Comparison of ENCODE assay signal across 24 mouse cellular contexts in genomic region chr1:118525336-118525735, GRCm38 (mm10).
A peak's percentile ranks its signal among the peaks of the same experiment; 100 is the strongest.
DNase-seq lines count a peak whose midpoint lies in the region; ATAC-seq and TF ChIP-seq lines count a peak whose summit lies in the region.
"Had no signal": no experiment of that assay in that cellular context is flagged by ENCODE, and none has a peak within 500 bp of the region (broad histone marks: within the 10 kb centered on the region; RNA-seq: fewer than 3 reads in every experiment).

No protein-coding gene starts in this region.

- TF ChIP-seq CTCF in lung, postnatal 0 days (IDR thresholded peaks at IDR 0.05), result no peak
- TF ChIP-seq CTCF in forebrain, postnatal 0 days (IDR thresholded peaks at IDR 0.05; ENCODE audit: low read depth), result no peak

- no peak overlapping the region for H3K4me3 ChIP-seq in embryonic facial prominence, embryonic 14.5 days (ENCODE audit: low read depth, low read length)
- H3K4me3 ChIP-seq in embryonic facial prominence, embryonic 10.5 days, result no peak overlapping the region
- H3K4me3 ChIP-seq in lung, postnatal 0 days (ENCODE audit: low read depth, low read length), result no peak overlapping the region
- H3K4me3 ChIP-seq in forebrain, postnatal 0 days (ENCODE audit: low read depth, low read length), result no peak overlapping the region
- no peak overlapping the region for H3K4me3 ChIP-seq in hindbrain, embryonic 13.5 days
- H3K4me3 ChIP-seq: forebrain, embryonic 12.5 days; heart, embryonic 12.5 days; hindbrain, embryonic 15.5 days; kidney, embryonic 15.5 days; liver, embryonic 15.5 days; megakaryocyte, embryonic 14.5 days; neural tube, embryonic 15.5 days; stomach, embryonic 15.5 days had no signal

- TF ChIP-seq EP300 in lung, postnatal 0 days (IDR thresholded peaks at IDR 0.05), result no peak; the same call in 1 of the 2 replicates

- whole genome bisulfite sequencing in embryonic facial prominence, embryonic 14.5 days, result 85% methylated on average over 9 of the region's 9 CpGs
- WGBS in embryonic facial prominence, embryonic 10.5 days, result 92% methylated on average over 9 of the region's 9 CpGs
- WGBS in lung, postnatal 0 days, result 60% methylated on average over 9 of the region's 9 CpGs
- WGBS in forebrain, postnatal 0 days, result 93% methylated on average over 9 of the region's 9 CpGs
- 93% methylated on average over 9 of the region's 9 CpGs for WGBS in hindbrain, embryonic 13.5 days

- H3K9ac ChIP-seq in embryonic facial prominence, embryonic 14.5 days (ENCODE audit: low read depth, low read length), result no peak overlapping the region
- H3K9ac ChIP-seq in lung, postnatal 0 days (replicated peaks; ENCODE audit: low read depth), result no peak overlapping the region
- H3K9ac ChIP-seq in forebrain, postnatal 0 days, result no peak overlapping the region
- H3K9ac ChIP-seq in hindbrain, embryonic 13.5 days, result no peak overlapping the region
- H3K9ac ChIP-seq: forebrain, embryonic 12.5 days; heart, embryonic 12.5 days; hindbrain, embryonic 15.5 days; kidney, embryonic 15.5 days; liver, embryonic 15.5 days; neural tube, embryonic 15.5 days; stomach, embryonic 15.5 days had no signal

- H3K27me3 ChIP-seq in embryonic facial prominence, embryonic 14.5 days (replicated peaks; ENCODE audit: control insufficient read depth, insufficient read depth, low read length), result no peaks in the 10 kb centered on the region
- H3K27me3 ChIP-seq in embryonic facial prominence, embryonic 10.5 days (replicated peaks; ENCODE audit: low read depth, poor library complexity, severe bottlenecking), result no peaks in the 10 kb centered on the region
- H3K27me3 ChIP-seq in lung, postnatal 0 days (replicated peaks; ENCODE audit: insufficient read depth, low read length), result no peaks in the 10 kb centered on the region
- no peaks in the 10 kb centered on the region for H3K27me3 ChIP-seq in forebrain, postnatal 0 days (ENCODE audit: insufficient read depth, low read length)
- H3K27me3 ChIP-seq in hindbrain, embryonic 13.5 days, result no peaks in the 10 kb centered on the region
- H3K27me3 ChIP-seq: forebrain, embryonic 12.5 days; heart, embryonic 12.5 days; hindbrain, embryonic 15.5 days; kidney, embryonic 15.5 days; liver, embryonic 15.5 days; megakaryocyte, embryonic 14.5 days; neural tube, embryonic 15.5 days; stomach, embryonic 15.5 days had no signal

- DNase-seq in embryonic facial prominence, embryonic 14.5 days (ENCODE audit: low spot score), result peak; percentile 30
- no peak for DNase-seq in embryonic facial prominence, embryonic 10.5 days (ENCODE audit: low spot score)
- peak; percentile 18 for DNase-seq in R1 (ENCODE audit: low read depth, low spot score)
- peak; percentile 84 for DNase-seq in lung, postnatal 0 days (ENCODE audit: low spot score)
- no peak for DNase-seq in right cerebral cortex, postnatal 36 days (ENCODE audit: low spot score in 2 of 2)
- DNase-seq in forebrain, postnatal 0 days, result no peak
- DNase-seq: cerebellum, adult 18-20 months; cerebellum, postnatal 25 days; embryo, embryonic 11 days; gastrocnemius, postnatal 25 days; heart, postnatal 14 days; midbrain, embryonic 14.5 days; spleen, adult 18-20 months had no signal

- 0 out of 2 replicates have a peak, but pooled peaks have one; percentile 22 for ATAC-seq in embryonic facial prominence, embryonic 14.5 days (ENCODE audit: low read depth)
- ATAC-seq in lung, postnatal 0 days, result peak; percentile 89
- peak; percentile 76 for ATAC-seq in megakaryocyte, adult 5-6 weeks (ENCODE audit: poor library complexity, severe bottlenecking)
- ATAC-seq in forebrain, postnatal 0 days, result no peak
- no peak for ATAC-seq in hindbrain, embryonic 13.5 days (ENCODE audit: low FRiP score)
- ATAC-seq: intestine, embryonic 16.5 days had no signal

- no peak overlapping the region for H3K27ac ChIP-seq in embryonic facial prominence, embryonic 14.5 days (replicated peaks; ENCODE audit: low read depth, low read length)
- H3K27ac ChIP-seq in embryonic facial prominence, embryonic 10.5 days (replicated peaks), result no peak overlapping the region
- no peak overlapping the region for H3K27ac ChIP-seq in lung, postnatal 0 days (ENCODE audit: low read length)
- no peak overlapping the region for H3K27ac ChIP-seq in forebrain, postnatal 0 days (ENCODE audit: low read depth, low read length)
- no peak overlapping the region for H3K27ac ChIP-seq in hindbrain, embryonic 13.5 days
- H3K27ac ChIP-seq: forebrain, embryonic 12.5 days; hindbrain, embryonic 15.5 days; kidney, embryonic 15.5 days; liver, embryonic 15.5 days; neural tube, embryonic 15.5 days; stomach, embryonic 15.5 days had no signal

- no peaks in the 10 kb centered on the region for H3K4me1 ChIP-seq in embryonic facial prominence, embryonic 14.5 days (ENCODE audit: control insufficient read depth, insufficient read depth, low read length)
- H3K4me1 ChIP-seq in embryonic facial prominence, embryonic 10.5 days, result no peaks in the 10 kb centered on the region
- H3K4me1 ChIP-seq in lung, postnatal 0 days (ENCODE audit: insufficient read depth, low read depth, low read length), result no peaks in the 10 kb centered on the region
- no peaks in the 10 kb centered on the region for H3K4me1 ChIP-seq in forebrain, postnatal 0 days (ENCODE audit: insufficient read depth)
- no peaks in the 10 kb centered on the region for H3K4me1 ChIP-seq in hindbrain, embryonic 13.5 days (replicated peaks)
- H3K4me1 ChIP-seq: forebrain, embryonic 12.5 days; heart, embryonic 12.5 days; hindbrain, embryonic 15.5 days; kidney, embryonic 15.5 days; liver, embryonic 15.5 days; megakaryocyte, embryonic 14.5 days; neural tube, embryonic 15.5 days; stomach, embryonic 15.5 days had no signal

- H3K36me3 ChIP-seq in embryonic facial prominence, embryonic 14.5 days (ENCODE audit: control insufficient read depth, insufficient read depth, low read length), result peaks cover 84% of the 10 kb centered on the region
- peaks cover 91% of the 10 kb centered on the region for H3K36me3 ChIP-seq in embryonic facial prominence, embryonic 10.5 days (replicated peaks)
- peaks cover 22% of the 10 kb centered on the region for H3K36me3 ChIP-seq in lung, postnatal 0 days (ENCODE audit: insufficient read depth, low read length)
- peaks cover 64% of the 10 kb centered on the region for H3K36me3 ChIP-seq in forebrain, postnatal 0 days (ENCODE audit: insufficient read depth)
- peaks cover 81% of the 10 kb centered on the region for H3K36me3 ChIP-seq in hindbrain, embryonic 13.5 days

- H3K9me3 ChIP-seq in embryonic facial prominence, embryonic 14.5 days (ENCODE audit: control insufficient read depth, low read length), result no peaks in the 10 kb centered on the region
- H3K9me3 ChIP-seq in embryonic facial prominence, embryonic 10.5 days, result no peaks in the 10 kb centered on the region
- H3K9me3 ChIP-seq in lung, postnatal 0 days (ENCODE audit: low read length), result no peaks in the 10 kb centered on the region
- H3K9me3 ChIP-seq in forebrain, postnatal 0 days (ENCODE audit: low read length), result no peaks in the 10 kb centered on the region
- no peaks in the 10 kb centered on the region for H3K9me3 ChIP-seq in hindbrain, embryonic 13.5 days
- H3K9me3 ChIP-seq: heart, embryonic 12.5 days; hindbrain, embryonic 15.5 days; kidney, embryonic 15.5 days; liver, embryonic 15.5 days; megakaryocyte, embryonic 14.5 days; neural tube, embryonic 15.5 days; stomach, embryonic 15.5 days had no signal

- H3K4me2 ChIP-seq in embryonic facial prominence, embryonic 14.5 days (ENCODE audit: low read depth, low read length), result no peak overlapping the region
- no peak overlapping the region for H3K4me2 ChIP-seq in lung, postnatal 0 days (replicated peaks; ENCODE audit: low read depth, low read length)
- no peak overlapping the region for H3K4me2 ChIP-seq in forebrain, postnatal 0 days (ENCODE audit: low read depth)
- no peak overlapping the region for H3K4me2 ChIP-seq in hindbrain, embryonic 13.5 days
- H3K4me2 ChIP-seq: forebrain, embryonic 12.5 days; heart, embryonic 12.5 days; hindbrain, embryonic 15.5 days; kidney, embryonic 15.5 days; liver, embryonic 15.5 days; neural tube, embryonic 15.5 days; stomach, embryonic 15.5 days had no signal

Comparison
In these comparisons a context has a peak if more than half of its experiments do, and no peak if none do; other contexts are left out.
1. DNase-seq: peak in embryonic facial prominence, embryonic 14.5 days (single experiment), R1 (single experiment) and lung, postnatal 0 days (single experiment); none in embryonic facial prominence, embryonic 10.5 days (single experiment), right cerebral cortex, postnatal 36 days (0 of 2) and forebrain, postnatal 0 days (single experiment).
2. ATAC-seq: peak in embryonic facial prominence, embryonic 14.5 days (single experiment), lung, postnatal 0 days (single experiment) and megakaryocyte, adult 5-6 weeks (single experiment); none in forebrain, postnatal 0 days (single experiment) and hindbrain, embryonic 13.5 days (single experiment).